Mouse (Mus musculus) CH12.LX (cell line): ENCODE results near the gene Scn9a. TPM values are rescaled to one million over a fixed set of nuclear protein-coding genes. Genes with fewer than 3 reads are reported as not detected.

Experiments used
- DNase-seq: peaks from one replicate; pipeline ENCODE4 v3.0.0-alpha.2; 2013; ENCODE audit errors: extremely low read depth
- H3K27ac ChIP-seq: 2 replicates; pipeline ENCODE4 v1.5.1; 2012; ENCODE audit warnings: low read depth, mild to moderate bottlenecking, control low read depth, moderate library complexity; ENCODE audit not compliant: insufficient read depth
- H3K27me3 ChIP-seq: replicated peaks from 2 replicates; pipeline ENCODE3; 2012; ENCODE audit warnings: inconsistent platforms
- H3K36me3 ChIP-seq, 2 experiments: replicated peaks in 1 of 2; 2 replicates each; pipeline versions ENCODE3 to v1.6.1; 2012; ENCODE audit warnings: inconsistent platforms in 1 of 2, low read length in 1 of 2, mild to moderate bottlenecking in 1 of 2, mixed read lengths in 1 of 2, moderate library complexity in 1 of 2; ENCODE audit not compliant: control insufficient read depth in 1 of 2, insufficient read depth in 1 of 2
- H3K4me1 ChIP-seq, 2 experiments: 2 replicates each; pipeline ENCODE4 v1.6.1; 2012; ENCODE audit warnings: inconsistent platforms in 1 of 2, moderate library complexity in 1 of 2; ENCODE audit not compliant: insufficient read depth in 2 of 2, control insufficient read depth in 1 of 2
- H3K4me2 ChIP-seq: 2 replicates; pipeline ENCODE4 v1.6.1; 2012; ENCODE audit warnings: low read depth, mild to moderate bottlenecking, control low read depth; ENCODE audit not compliant: poor library complexity, insufficient read depth, severe bottlenecking
- H3K4me3 ChIP-seq, 3 experiments: fragments of 150-350 bp in 1 of 3; sonication (generic) in 1 of 3; replicated peaks in 1 of 3; 2 replicates each; pipeline versions ENCODE3 to v1.5.1; 2011 to 2012; ENCODE audit warnings: low read depth in 2 of 3, low read length in 2 of 3, mild to moderate bottlenecking in 2 of 3, moderate library complexity in 2 of 3, control low read depth in 1 of 3, improper control_type of control experiment in 1 of 3, inconsistent platforms in 1 of 3, mixed read lengths in 1 of 3; ENCODE audit not compliant: poor library complexity in 1 of 3
- H3K79me2 ChIP-seq: replicated peaks from 2 replicates; pipeline ENCODE4 v1.6.1; 2012; ENCODE audit warnings: mild to moderate bottlenecking, moderate library complexity; ENCODE audit not compliant: control insufficient read depth, poor library complexity, insufficient read depth, severe bottlenecking; ENCODE audit errors: extremely low read depth
- H3K9ac ChIP-seq: 2 replicates; pipeline ENCODE4 v1.6.1; 2012; ENCODE audit warnings: low read depth, mild to moderate bottlenecking, control low read depth, moderate library complexity; ENCODE audit not compliant: insufficient read depth
- H3K9me3 ChIP-seq: replicated peaks from 2 replicates; pipeline ENCODE3; 2012; ENCODE audit warnings: low read length, inconsistent platforms, mixed read lengths
- CHD2 ChIP-seq: IDR thresholded peaks from 2 replicates; pipeline ENCODE4 v1.6.1; 2011; ENCODE audit warnings: low read length, improper control_type of control experiment
- CTCF ChIP-seq, 2 experiments: IDR thresholded peaks in 1 of 2; conservative IDR thresholded peaks in 1 of 2; 2 replicates each; pipeline ENCODE4 v1.5.1; 2011 to 2012; ENCODE audit warnings: low read depth in 2 of 2, low read length in 2 of 2, improper control_type of control experiment in 1 of 2, inconsistent platforms in 1 of 2, mild to moderate bottlenecking in 1 of 2, moderate library complexity in 1 of 2
- IRF4 ChIP-seq: IDR thresholded peaks from 2 replicates; pipeline ENCODE4 v1.6.1; 2014; ENCODE audit warnings: low read depth, mild to moderate bottlenecking, inconsistent platforms, low read length, improper control_type of control experiment
- JUN ChIP-seq: IDR thresholded peaks from 2 replicates; pipeline ENCODE4 v1.6.1; 2011; ENCODE audit warnings: low read depth, mild to moderate bottlenecking, low read length, improper control_type of control experiment, moderate library complexity; ENCODE audit not compliant: insufficient read depth
- JUND ChIP-seq: conservative IDR thresholded peaks from 2 replicates; pipeline ENCODE4 v1.6.1; 2011; ENCODE audit warnings: low read depth, low read length, improper control_type of control experiment
- MAX ChIP-seq: IDR thresholded peaks from 2 replicates; pipeline ENCODE4 v1.6.1; 2011; ENCODE audit warnings: low read length, improper control_type of control experiment
- MAZ ChIP-seq: IDR thresholded peaks from 2 replicates; pipeline ENCODE4 v1.6.1; 2012; ENCODE audit warnings: low read depth, mild to moderate bottlenecking, inconsistent platforms, low read length, improper control_type of control experiment, moderate library complexity
- MXI1 ChIP-seq: IDR thresholded peaks from 2 replicates; pipeline ENCODE4 v1.6.1; 2011; ENCODE audit warnings: mild to moderate bottlenecking, low read depth, low read length, improper control_type of control experiment
- MYC ChIP-seq: IDR thresholded peaks from 2 replicates; pipeline ENCODE4 v1.6.1; 2011; ENCODE audit warnings: low read depth, mild to moderate bottlenecking, improper control_type of control experiment, low read length
- NELFE ChIP-seq: IDR thresholded peaks from 2 replicates; pipeline ENCODE4 v1.6.1; 2011; ENCODE audit warnings: low read depth, low read length, improper control_type of control experiment
- NRF1 ChIP-seq: IDR thresholded peaks from 2 replicates; pipeline ENCODE4 v1.6.1; 2014; ENCODE audit warnings: low read depth, mild to moderate bottlenecking, inconsistent platforms, low read length, improper control_type of control experiment, moderate library complexity
- POLR2A ChIP-seq: IDR thresholded peaks from 2 replicates; pipeline ENCODE4 v1.6.1; 2011; ENCODE audit warnings: low read depth, mild to moderate bottlenecking, improper control_type of control experiment, low read length
- POLR2AphosphoS2 ChIP-seq: IDR thresholded peaks from 2 replicates; pipeline ENCODE4 v1.6.1; 2011; ENCODE audit warnings: low read depth, low read length, improper control_type of control experiment
- RAD21 ChIP-seq: IDR thresholded peaks from 2 replicates; pipeline ENCODE4 v1.6.1; 2011; ENCODE audit warnings: low read depth, mild to moderate bottlenecking, low read length, improper control_type of control experiment, moderate library complexity
- RCOR1 ChIP-seq: conservative IDR thresholded peaks from 2 replicates; pipeline ENCODE4 v1.6.1; 2012; ENCODE audit warnings: low read depth, mild to moderate bottlenecking, inconsistent platforms, low read length, improper control_type of control experiment
- SMC3 ChIP-seq: IDR thresholded peaks from 2 replicates; pipeline ENCODE4 v1.6.1; 2011; ENCODE audit warnings: low read depth, low read length, improper control_type of control experiment
- UBTF ChIP-seq: IDR thresholded peaks from 2 replicates; pipeline ENCODE4 v1.6.1; 2012; ENCODE audit warnings: low read depth, mild to moderate bottlenecking, inconsistent platforms, low read length, improper control_type of control experiment, moderate library complexity
- USF2 ChIP-seq: conservative IDR thresholded peaks from 2 replicates; pipeline ENCODE4 v1.6.1; 2011; ENCODE audit warnings: low read depth, low read length, improper control_type of control experiment
- ZKSCAN1 ChIP-seq: IDR thresholded peaks from 2 replicates; pipeline ENCODE4 v1.6.1; 2012; ENCODE audit warnings: low read depth, inconsistent platforms, low read length, improper control_type of control experiment, borderline replicate concordance
- ZMIZ1 ChIP-seq: IDR thresholded peaks from 2 replicates; pipeline ENCODE4 v1.6.1; 2012; ENCODE audit warnings: low read depth, mild to moderate bottlenecking, inconsistent platforms, low read length, improper control_type of control experiment
- dilution Hi-C: fragments of 300-500 bp; cut with MboI; formaldehyde crosslinking; loops from 2 replicates; pipeline ENCODE4 v1.14.3; 2020; ENCODE audit warnings: low sequenced_read_pairs; ENCODE audit not compliant: extremely low pct_unique_long_range_greater_than_20kb, extremely low pct_ligation_motif_present
- in situ Hi-C: fragments of 300-500 bp; cut with MboI; formaldehyde crosslinking; loops from 3 replicates; pipeline ENCODE4 v1.14.3; 2019; ENCODE audit warnings: low sequenced_read_pairs, low pct_ligation_motif_present, low pct_unique_long_range_greater_than_20kb, mixed read lengths
- polyA plus RNA-seq: library from polyadenylated mRNA; unstranded; fragments of >175 nt; gene quantifications from 2 replicates; pipeline ENCODE4 v1.2.1, GENCODE M21; 2012; ENCODE audit warnings: low read depth; ENCODE audit not compliant: insufficient read length
- total RNA-seq, 2 experiments: library from RNA; depleted of rRNA; stranded (reverse); fragments of 300-350 nt in 1 of 2; fragments of >200 nt in 1 of 2; gene quantifications; 2 replicates each; pipeline ENCODE4 v1.2.3; 2012 to 2014

The Scn9a gene
- total and polyA plus RNA-seq, 3 experiments: not detected

GRCm38 (mm10) chr2:66508032-66508431 is 126.7 kb downstream of the Scn9a start:
- dilution Hi-C loops (no loop called here), in situ Hi-C loops (no loop called here)
- no peak for DNase-seq
- Histone ChIP-seq H3K9me3 (peaks cover 16% of the 10 kb centered on the region), H3K27ac (no peak overlapping the region), H3K4me2 (no peak overlapping the region), H3K9ac (no peak overlapping the region), H3K36me3 (no peaks in the 10 kb centered on the region), H3K79me2 (no peaks in the 10 kb centered on the region), H3K4me1 (no peaks in the 10 kb centered on the region), H3K4me3 (no peak overlapping the region), H3K27me3 (no peaks in the 10 kb centered on the region)
- TF ChIP-seq ZMIZ1 (no peak), POLR2A (no peak), POLR2AphosphoS2 (no peak), CTCF (conservative IDR thresholded peaks at IDR 0.05 in 1 of 2, IDR thresholded peaks at IDR 0.05 in 1 of 2; ENCODE audit: low read depth in 2 of 2, low read length in 2 of 2) (no peak), JUND (no peak), ZKSCAN1 (no peak), IRF4 (no peak), NELFE (no peak), MYC (no peak), CHD2 (no peak), MXI1 (no peak), UBTF (no peak), MAX (no peak), SMC3 (no peak), RCOR1 (no peak), NRF1 (no peak), JUN (no peak), RAD21 (no peak), USF2 (no peak), MAZ (no peak)

- dilution Hi-C loops: no loop called here
- in situ Hi-C loops: no loop called here
Observed at GRCm38 (mm10) chr2:66507616-66508015, 127.1 kb downstream of the Scn9a start.

More at GRCm38 (mm10) chr2:66507616-66508015, 127.1 kb downstream of the Scn9a start:
- Histone ChIP-seq H3K9me3 (peaks cover 14% of the 10 kb centered on the region), H3K27ac (no peak overlapping the region), H3K9ac (no peak overlapping the region), H3K36me3 (no peaks in the 10 kb centered on the region)
- TF ChIP-seq NELFE: no peak
- no peak for TF ChIP-seq JUN
- TF ChIP-seq, all 38 proteins: peak for 0
- Histone ChIP-seq H3K4me1 (no peaks in the 10 kb centered on the region), H3K79me2 (no peaks in the 10 kb centered on the region), H3K4me3 (no peak overlapping the region), H3K4me2 (no peak overlapping the region), H3K27me3 (no peaks in the 10 kb centered on the region)
- DNase-seq: no peak
